Mouse (Mus musculus): ENCODE data around the gene Uchl3. TPM values are rescaled to one million over a fixed set of nuclear protein-coding genes. Genes with fewer than 3 reads are reported as not detected.

Gene Uchl3
- polyA plus RNA-seq, 1 experiment, result 7.4 TPM

DNA sequence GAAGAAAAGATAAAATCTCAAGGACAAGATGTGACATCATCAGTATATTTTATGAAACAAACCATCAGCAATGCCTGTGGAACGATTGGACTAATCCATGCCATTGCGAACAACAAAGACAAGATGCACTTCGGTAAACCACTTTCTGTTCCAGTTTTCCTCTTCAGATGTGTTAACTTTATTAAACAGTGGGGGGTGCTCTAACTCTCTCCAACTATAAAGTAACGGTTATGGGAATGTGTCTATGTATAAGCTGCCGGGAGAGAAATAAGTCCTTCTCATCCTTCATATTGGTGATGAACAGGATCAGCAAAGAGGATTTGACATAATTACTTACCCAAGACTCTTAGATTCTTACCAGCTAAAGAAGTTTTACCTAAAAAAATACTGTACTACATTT lies 12.8 kb downstream of the Uchl3 start:
- no peak for DNase-seq (ENCODE audit: low read depth)

DNA sequence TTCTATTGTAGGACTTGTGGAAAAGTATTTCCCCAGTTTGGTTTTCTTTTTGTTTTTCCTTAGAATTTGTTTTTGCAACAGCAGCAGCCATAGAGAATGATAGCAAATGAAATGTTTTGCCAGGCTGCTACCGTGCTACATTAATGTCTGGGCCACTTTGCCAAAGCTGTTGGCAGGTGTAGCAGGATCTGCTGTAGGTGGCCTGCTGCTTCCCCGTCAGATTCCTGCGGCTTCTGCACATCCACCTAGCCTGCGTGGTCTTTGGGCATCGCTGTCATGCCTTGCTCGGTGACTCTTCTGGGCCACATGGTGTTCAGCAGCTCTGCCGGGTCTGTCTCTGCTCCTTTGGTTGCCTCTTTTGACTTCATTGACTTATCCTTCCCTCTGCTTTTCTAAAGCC lies 14.9 kb downstream of the Uchl3 start:
- DNase-seq (ENCODE audit: low read depth), result no peak

DNA sequence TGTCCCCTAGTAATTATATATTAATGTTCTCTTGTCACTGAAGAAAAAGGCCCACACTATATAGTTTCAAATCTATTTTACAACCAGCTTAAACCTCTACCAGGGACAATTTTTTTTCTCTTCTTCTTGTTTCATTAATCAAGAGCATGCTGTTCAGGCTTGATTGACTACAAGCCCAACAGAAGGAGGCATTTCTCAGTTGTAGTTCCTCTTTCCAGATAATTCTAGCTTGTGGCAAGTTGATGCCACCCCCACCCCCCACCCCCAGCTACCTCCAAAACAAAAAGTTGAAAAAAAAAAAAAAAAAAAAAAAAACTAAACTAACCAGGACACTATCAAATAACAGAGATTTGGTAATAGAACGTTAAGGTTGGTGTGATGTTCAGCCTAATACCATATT lies 18.5 kb downstream of the Uchl3 start:
- DNase-seq (ENCODE audit: low read depth), result no peak

DNA sequence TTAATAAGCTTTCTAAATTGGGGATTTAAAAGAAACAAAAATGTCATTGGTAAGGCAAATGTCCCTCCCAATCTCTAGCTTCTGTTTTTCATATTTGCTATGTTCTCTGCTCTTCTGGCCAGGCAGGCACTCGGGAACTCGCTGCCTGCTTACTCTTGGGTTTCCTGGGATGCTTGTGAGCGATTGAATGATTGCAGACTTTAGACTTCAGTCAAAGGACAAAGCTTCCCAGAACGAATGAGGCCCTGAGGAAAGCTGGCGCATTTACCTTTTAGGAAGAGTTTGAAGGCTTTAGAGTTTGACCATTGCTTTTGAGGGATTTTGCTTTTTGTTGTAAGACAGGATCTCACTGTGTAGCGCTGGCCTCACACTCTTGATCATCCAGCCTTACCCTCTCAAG lies 33.9 kb downstream of the Uchl3 start:
- DNase-seq (ENCODE audit: low read depth), result no peak

DNA sequence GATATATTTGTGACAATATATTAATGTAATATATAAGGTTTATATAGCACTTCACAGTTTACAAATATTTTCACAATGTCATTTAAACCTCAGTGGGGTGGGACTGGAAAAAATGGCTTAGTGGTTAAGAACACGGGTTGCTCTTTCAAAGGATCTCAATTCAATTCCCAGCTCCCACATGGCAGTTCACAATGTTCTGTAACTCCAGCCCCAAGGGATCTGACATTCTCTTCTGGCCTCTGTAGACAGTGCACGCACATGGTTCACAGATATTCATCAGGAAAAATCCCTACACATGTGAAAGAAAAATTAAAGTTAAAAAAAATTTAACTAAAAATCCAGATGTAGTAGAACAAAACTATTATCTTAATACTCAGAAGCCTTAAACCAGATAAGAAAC lies 34.6 kb downstream of the Uchl3 start:
- no peak for DNase-seq (ENCODE audit: low read depth)

DNA sequence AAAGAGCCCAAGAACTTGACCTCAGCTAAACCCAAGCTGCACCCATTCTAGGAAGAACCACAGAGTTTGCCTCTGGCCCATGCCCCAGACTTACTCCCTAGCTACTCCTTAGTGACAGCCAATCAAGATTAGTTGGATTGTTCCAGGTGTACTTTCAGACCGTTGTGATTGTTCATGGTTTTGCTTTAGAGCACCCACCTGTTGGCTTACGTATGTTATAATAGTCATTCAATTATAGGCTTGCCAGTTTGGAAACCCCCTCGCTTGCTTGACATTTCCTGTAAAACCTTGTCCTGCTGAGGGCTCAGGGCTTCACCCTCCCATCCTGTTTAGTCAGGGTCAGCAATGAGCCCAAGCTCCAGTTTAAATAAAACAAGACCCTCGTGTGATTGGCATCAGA lies 50.7 kb downstream of the Uchl3 start:
- no peak for DNase-seq (ENCODE audit: low read depth)

DNA sequence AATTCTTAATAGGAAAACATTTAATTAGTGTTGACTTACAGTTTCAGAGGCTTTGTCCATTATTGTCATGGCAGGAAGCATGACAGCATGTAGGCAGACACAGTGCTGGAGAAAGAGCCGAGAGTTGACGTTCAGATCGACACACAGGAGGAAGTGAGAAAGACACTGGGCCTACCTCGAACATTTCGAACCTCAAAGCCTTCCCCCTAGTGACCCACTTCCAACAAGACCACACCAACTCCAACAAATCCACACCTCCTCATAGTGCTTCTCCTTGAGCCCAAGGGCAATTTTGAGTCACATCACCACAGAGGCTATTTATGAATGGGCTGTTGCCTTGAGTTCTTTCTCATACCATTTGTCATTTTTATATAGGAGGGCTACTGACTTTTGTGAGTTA lies 53.3 kb downstream of the Uchl3 start:
- no peak for DNase-seq (ENCODE audit: low read depth)

DNA sequence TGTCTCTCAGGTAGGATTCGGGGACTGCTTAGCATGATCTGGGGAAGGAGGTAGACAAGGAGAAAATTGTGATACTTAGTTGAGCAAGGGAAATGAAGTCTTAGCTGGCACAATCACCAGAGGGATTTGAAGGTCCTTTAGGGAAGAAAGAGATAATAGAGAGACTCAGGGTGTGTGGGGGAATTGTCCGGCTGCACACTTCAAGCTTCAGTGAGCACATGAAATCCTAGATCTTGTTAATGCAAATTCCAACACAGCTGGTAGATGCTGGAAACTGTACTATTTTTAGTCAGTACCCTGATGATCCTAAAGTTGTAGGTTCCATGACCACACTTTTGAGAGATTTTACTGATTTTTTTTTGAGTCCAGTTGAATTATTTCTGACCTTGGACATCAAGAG lies 60.6 kb downstream of the Uchl3 start:
- DNase-seq (ENCODE audit: low read depth), result no peak

DNA sequence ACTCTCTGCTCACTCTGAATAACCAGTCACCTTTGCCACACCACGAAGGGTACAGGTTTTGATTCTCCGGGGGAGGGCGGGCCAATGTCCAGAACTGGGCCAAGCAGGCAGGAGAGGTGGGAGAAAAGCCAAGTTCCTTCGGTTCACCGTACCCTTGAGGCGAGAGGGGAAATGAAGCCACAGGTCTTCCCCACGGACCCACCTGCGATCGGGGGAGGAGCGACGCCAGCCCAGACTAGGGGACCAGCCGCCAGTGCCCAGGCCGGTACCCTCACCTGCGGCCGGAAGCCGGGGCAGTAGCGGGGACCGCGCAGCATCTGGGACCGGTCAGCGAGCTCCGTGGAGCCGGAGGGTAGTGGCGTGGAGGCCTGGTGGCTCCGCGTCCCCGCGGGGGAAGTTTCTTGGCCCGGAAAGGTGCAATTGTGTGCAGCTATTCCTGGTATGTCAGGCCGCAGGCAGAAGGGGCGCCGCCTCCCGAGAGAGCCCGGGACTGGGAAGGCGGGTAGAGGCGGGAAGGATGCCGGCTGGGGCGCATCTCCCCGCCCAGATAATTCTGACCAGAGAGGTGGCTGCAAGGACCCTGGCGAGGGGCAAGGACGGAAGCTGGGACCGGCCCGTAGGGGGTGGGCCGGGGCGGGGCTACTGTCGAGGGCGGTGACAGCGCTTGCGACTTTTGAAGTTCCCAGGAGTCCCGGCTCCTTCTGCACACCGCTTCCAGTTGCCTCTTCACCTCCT lies 75.6 kb downstream of the Uchl3 start, which contains the start of the genes Gm9922 and Lmo7:
Gm9922 (minus strand) TSS at position 578 of the 735 bp plus-strand sequence.
Lmo7 (plus strand) TSS at position 721 of the 735 bp plus-strand sequence.
- no peak for DNase-seq (ENCODE audit: low read depth)

DNA sequence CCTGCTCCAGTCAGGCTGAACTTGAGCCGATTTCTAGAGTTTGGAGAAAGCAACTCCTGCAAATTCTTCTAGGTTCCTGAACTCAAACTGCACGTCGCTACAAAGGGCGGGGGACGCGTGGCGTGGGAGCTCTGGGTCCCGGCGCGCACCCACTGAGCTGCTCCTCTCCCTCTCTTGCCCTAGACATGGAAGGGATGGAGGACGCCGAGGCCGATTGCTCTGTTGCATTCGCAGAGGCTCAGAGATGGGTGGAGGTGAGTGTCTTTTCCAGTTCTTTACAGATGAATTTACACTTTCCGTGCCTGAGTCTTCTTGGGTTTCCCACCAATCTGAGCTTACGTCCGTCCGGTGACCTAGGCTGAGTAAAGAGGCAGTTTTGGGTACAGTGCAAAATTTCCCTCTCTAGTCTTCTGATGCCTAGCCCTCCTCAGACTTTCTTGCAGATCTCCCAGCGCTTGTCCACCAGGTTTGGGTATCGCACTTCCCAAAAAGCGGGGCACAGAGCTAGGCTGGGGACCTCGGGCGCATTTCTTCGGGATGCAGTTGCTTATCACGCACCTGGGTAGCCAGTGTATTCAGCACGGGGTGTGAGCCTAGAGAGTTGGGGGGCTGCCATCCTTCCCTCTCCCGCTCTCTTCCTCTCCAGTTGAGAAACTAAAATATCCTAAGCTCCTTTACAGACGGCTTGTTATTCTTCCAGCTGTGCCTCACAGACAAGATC lies 76.4 kb downstream of the Uchl3 start:
- DNase-seq (ENCODE audit: low read depth), result no peak

DNA sequence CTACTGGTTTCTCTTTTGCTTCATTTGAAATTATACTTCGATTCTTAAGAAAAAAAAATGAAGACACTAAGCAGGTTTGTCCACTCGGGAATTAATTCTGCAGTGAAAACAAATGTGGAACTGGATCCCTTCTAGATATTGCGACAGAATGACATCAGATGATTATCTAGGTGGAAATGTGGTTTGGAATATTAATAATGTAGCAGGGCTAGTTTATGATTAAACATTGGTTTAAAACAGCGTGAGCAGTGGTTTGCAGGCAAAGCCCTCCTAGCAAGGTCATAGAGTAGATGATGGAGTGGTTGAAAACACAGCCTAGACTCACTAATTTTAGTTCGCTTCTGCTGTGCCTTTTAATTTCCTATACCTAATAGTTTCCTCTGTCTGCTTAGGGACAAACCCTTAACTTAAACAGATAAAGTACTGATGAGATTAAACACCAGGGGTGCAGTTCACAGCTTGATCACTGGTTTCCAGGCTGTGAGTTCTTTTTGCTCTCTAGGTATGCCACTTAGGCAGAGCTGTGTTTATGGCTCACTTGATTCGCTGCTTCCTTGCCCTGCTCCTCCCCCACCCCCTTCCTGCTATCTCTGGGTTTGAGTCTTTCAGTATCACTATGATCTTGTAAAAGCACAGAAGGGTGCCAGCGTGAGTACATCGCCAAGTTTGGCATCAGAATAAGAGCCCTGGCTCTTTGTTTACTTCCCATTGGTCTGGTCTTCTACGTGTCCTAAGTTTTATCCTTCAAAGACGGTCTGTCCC lies 80.0 kb downstream of the Uchl3 start:
- DNase-seq (ENCODE audit: low read depth), result no peak

DNA sequence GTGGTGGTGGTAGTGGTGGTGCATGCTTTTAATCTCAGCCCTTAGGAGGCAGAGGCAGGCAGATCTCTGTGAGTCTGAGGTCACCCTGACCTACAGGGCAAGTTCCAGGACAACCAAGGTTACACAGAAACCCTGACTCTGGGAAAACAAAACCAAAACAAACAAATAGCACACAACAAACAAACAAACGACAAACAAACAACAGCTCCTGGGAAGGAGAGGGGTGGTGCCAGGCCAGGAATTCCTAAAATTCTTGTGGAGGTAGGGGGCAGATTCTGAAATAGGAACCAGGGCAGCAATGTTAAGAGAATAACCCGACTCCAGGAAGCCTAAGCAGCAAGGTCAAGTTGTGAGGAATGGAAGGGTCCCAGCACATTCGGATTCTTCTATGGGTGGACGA lies 83.7 kb downstream of the Uchl3 start:
- no peak for DNase-seq (ENCODE audit: low read depth)

Other genes starting within 250 kb of the Uchl3 start
- 12.7 and 14.0 TPM in 2 replicates for gene Tbc1d4, start 44.8 kb upstream of the Uchl3 start, polyA plus RNA-seq (2012; rRNA removed)
- 25.8 and 32.7 TPM in 2 replicates for gene Commd6, start 13.3 kb upstream of the Uchl3 start, polyA plus RNA-seq (2012; rRNA removed)
- 1.3 and 1.9 TPM in 2 replicates for gene Gm9922, start 75.8 kb downstream of the Uchl3 start, polyA plus RNA-seq (2012; rRNA removed)
- 9.7 and 14.1 TPM in 2 replicates for gene Lmo7, start 76.0 kb downstream of the Uchl3 start, polyA plus RNA-seq (2012; rRNA removed)

Data from gonadal fat pad, adult 2 months (tissue).